Mouse (Mus musculus) layer of hippocampus, adult 8-10 months (tissue): ENCODE measurements around the gene Morf4l2. TPM values are rescaled to one million over a fixed set of nuclear protein-coding genes. Genes with fewer than 3 reads are reported as not detected.
"Not testable (repeated sequence)": the region's sequence is repeated elsewhere in the genome, so short reads cannot be mapped to it uniquely, and the experiment has no call there.

Experiments
- DNase-seq, 2 experiments: peaks; one replicate each; pipeline ENCODE4 v3.0.0; 2022; ENCODE audit warnings: low spot score in 2 of 2
- total RNA-seq, 4 experiments: library from RNA; stranded (reverse); gene quantifications; 2 replicates each; pipeline ENCODE4 v1.2.4; 2022

Morf4l2 gene
- 100 to 1,000 TPM; 325 to 385 (median 347) TPM for total RNA-seq

DNA sequence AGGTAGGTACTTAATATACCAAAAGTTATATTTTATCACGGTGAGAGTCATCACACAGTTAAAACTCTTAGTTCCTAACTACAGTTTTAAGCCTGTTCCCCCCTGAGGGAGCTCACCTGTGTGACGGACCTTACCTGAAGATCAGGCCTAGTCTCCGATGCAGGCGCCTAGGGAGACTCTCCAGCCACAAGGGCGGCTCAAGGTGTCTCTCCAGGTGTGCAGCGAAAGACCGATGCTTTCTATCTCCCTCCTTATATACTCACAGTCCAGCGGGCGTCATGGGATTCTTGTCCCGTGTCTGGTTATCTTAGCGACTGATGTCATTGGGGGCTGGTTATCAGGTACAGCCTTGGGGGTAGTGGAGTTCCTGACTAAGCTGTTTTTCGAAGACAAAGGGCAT, at the start of gene Morf4l2:
Gene Morf4l2 (minus strand): TSS at position 232 of the 400 bp plus-strand sequence.
- DNase-seq = no peak

DNA sequence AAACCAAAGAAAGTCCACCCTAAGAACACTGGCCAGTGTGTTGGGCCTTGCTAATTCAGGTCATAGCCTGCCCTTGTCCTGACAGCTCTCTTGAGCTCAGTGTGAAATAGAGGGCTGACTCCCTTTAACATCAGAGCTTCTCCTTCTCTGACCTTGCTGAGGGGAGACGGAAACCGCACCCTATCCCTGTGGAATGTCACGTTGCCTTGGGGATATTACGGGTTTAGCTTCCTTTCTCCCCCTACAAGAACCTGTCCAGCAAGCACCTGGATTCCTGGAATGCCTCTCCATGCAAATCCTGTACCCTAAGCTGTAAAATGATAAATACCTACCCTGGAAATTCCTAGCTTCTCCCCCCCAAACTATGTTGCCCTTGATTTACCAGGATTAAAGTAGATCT, 46.0 kb upstream of the Morf4l2 start:
- no peak for DNase-seq

DNA sequence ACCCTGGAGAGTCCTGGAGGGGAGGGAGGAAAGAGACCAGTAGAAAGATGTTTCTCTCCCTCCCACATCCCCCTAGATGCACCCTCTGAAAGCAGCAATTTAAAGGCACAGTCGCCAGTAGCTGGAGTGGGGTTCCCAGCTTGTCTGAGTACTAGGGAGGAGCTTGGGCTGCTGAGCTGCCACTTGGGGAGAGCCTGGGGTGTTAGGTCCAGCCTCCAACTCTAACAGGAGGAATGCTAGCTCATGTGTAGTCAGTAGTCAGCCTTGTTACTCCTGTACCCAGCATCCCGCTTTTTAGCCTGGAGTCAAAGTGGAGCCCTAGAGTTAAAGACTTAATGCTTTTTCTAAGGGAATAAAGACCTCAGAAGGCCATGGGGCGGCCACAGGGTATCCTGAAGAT, 36.6 kb upstream of the Morf4l2 start, which contains the start of gene Glra4:
Gene Glra4 (minus strand): TSS at position 101 of the 400 bp plus-strand sequence.
- DNase-seq = no peak

DNA sequence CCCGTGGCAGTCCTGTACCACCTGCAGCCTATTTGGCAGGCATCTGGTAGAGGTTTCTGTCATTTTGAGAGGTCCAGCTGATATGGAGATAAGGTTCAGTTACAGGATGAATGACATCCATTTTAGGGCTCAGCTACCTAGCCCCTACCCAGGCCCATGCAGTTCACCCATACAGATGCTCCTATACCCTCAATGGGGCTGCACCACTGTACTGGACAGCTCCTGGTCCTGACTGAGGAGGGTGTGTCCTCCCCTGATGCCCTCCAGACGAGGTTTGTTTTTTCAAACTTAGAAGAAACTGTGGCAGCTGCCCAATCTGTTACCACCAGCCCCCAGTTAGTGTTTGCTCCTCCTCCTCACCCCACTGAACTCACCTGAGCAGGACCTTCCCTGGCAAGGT, 35.8 kb upstream of the Morf4l2 start:
- no peak for DNase-seq

DNA sequence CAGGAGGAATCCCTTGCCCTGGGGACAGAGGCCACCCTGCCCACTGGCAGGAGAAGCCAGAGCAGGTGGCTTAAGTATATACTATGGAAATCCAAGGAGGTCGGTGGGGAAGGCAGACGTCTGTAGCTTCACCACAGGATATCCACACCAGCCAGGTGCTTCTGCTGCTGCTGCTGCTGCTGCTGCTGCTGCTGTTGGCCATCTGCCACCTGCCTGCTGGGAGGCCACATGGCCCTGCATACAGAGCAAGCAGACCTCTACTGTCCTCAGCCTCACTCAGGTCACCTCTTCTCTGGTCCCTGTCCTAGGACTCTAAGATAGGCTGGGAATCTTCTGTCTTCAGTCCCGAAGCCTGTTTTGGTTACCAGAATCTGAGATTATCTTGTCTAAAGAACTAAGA, 34.6 kb upstream of the Morf4l2 start:
- DNase-seq = no peak

DNA sequence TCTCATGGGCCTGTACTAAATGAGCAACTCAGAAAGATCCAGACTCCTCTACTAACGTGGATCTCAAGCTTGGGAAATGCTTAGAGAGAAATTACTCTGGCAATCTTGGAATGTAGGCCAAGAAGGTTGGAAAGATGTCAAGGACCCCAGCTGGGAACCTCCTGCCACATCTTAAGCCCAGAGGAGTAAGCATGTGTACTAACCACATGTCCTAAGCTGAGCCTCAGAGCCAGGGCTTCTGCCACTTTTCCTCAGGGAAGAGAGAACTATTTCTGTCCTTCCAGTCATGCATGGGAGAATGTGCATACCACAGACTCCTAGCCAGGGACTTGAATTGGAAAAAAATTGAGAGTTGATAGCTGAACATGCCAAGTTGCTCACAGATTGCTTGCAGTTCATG, 29.5 kb upstream of the Morf4l2 start:
- DNase-seq = no peak

DNA sequence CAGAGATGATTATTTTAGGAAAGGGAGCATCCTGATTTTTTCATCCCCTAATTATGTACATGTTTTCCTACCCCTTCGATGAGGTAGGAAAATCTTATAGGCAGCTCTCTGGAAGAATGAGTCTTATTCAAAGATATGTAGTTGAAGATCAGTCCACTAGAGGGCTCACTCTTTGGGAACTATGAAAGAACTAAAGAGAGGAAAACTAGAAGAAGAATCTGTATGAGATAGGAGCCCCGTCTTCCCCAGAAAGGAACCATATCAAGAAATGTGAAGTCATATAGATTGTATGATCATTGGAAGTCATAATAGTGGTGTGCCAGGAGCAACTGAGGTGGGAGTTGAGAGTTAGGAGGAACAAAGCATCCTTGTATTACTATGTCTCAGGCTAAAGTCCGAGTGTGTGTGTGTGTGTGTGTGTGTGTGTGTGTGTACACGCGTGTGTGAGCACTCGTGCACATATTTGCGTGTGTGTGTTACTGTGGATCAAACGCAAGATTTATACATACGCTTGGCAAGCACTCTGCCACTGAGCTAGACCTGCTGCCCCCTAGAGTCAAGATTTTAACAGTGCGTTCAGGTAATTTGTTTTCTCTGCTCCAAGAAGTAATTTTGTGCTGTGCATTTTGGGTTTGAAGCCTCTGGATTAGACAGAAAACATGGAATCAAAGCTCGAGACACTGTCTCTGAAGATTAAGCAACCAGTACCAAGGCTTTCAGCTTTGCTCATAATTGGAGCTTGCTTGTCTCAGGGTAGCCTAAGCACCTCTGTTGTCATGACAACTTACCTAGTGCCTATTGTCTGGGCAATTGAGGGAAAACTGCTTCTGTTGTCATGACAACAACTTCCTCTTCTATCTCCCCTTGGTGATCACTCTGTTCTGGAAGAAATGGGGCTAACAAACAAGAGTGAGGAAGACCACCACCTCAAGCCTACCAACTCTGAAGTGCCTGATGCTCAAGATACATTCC, 17.9 kb upstream of the Morf4l2 start:
- DNase-seq = no peak

DNA sequence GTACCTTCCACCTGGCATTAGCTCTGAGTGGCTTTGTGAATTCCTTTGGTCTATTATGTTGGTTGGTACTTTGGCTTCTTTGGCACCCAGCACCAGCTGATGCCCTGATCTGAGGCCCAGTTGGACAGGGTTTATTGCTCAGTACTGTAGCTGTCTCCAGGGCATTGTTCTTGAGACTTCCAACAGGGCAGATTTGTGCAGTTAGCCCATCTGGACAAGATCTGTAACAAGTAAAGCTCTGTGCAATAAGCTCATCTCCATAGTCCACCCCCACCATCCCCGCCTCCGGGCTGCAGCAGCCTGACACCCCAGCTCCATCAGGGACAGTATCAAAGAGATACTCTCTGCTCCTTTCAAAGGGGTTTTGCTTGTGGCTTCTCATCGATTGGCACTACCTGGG, 12.0 kb upstream of the Morf4l2 start:
- DNase-seq = peak; percentile 35 to 55

DNA sequence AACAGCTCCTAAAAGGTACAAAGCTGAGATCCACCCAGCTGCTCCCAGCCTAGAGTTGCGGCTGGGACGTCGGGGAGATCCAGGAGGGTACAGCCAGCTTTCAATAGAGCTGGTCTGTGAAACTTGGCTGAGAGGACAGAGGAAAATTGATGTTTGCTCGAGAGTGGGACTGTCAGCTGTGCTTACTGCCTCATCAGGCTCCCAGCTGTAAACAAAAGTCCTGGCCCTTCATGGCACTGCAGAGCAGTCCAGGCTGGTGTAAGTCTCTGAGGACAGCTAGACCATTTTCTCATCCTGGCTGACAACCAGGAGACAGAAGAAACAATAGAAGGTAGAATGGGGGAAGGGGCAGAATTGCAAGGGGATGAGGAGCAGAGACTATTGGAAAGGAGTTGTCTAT, 5.8 kb upstream of the Morf4l2 start:
- peak; percentile 11 to 28 for DNase-seq

DNA sequence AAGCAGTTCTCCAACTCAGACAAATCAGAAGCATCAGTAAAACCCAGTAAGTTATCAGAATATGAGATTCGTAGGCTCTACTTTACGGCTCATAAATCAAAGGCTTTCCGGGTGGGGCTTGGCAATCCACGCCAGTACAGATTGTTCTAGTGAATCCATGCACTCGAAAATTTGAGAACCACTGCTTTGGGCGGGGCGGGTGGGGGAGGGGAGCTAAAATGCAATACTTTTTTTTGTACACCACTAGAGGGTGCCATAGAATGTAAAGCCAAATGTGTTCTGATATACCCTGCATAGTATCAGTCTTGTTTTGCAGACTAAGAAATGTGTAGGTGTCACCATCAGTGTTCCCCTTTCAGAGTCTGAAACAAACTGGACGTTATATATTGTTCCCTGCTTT, 1.2 kb upstream of the Morf4l2 start:
- no peak for DNase-seq

DNA sequence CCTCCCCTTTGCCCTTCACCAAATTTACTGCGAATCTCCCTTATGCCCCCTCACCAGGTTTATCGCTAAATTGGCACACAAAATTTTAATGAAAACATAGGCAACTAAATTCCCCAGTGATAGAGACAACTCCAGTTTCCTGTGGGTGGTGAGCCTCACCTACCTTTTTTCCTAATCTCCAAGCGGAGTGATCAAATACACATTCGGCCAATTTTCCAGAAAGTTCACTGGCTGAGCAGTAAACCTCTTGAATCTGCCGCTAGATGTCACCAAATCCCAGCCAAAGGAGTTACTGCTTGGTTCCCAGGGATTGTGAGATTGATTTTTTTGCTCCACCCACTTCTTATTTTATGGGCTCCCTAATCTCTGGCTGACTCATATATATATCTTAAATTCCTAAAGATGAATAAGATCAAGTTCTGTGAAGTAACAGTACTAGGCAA, 808 bp downstream of the Morf4l2 start:
- peak; percentile 17 to 56 for DNase-seq

DNA sequence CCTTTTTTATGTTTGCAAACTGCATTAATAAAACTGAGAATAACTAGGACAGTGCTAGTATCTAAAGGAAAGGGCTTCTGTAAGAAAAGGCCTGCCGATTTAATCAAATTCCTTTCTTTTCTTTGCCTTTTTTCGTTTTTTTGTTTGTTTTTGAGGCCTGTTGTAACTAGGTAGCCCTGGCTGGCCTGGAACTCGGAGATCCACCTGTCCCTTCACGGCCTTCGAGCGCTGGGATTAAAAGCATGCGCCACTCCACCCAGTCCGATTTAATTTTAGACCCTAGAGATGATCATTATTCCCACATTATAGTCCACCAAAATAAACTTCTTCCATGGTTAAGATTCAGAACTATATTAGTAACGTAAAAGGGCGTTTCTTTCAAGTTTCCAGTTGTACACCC, 1.2 kb downstream of the Morf4l2 start:
- DNase-seq = no peak

DNA sequence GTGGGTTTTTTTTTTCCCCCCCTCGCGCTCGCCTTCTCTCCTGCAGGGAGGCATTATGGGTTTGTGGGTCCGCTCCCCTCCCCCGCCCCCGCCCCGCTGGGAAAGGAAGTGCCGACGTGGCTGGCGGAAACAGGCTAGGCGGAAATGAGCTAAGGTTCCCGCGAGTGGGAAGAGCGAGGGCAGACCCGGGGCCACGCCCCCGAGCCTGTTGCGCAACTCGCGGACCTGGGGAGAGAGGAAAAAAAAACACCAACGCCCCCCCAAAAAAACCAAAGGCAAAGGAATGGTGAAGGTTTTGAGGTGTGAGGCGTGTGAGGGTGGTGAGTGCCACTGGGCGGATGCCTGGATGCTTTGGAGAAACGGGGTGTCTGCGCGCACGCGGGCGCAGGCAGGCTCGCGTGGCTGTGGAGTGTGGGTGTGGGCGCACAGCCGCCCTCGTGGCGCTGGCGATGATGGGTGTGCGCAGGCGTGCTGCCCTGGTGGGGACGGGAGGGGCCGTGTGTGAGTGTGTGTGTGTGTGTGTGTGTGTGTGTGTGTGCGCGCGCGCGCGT, 1.8 kb downstream of the Morf4l2 start:
- peak in 1 of 2 experiments; percentile 74 for DNase-seq

DNA sequence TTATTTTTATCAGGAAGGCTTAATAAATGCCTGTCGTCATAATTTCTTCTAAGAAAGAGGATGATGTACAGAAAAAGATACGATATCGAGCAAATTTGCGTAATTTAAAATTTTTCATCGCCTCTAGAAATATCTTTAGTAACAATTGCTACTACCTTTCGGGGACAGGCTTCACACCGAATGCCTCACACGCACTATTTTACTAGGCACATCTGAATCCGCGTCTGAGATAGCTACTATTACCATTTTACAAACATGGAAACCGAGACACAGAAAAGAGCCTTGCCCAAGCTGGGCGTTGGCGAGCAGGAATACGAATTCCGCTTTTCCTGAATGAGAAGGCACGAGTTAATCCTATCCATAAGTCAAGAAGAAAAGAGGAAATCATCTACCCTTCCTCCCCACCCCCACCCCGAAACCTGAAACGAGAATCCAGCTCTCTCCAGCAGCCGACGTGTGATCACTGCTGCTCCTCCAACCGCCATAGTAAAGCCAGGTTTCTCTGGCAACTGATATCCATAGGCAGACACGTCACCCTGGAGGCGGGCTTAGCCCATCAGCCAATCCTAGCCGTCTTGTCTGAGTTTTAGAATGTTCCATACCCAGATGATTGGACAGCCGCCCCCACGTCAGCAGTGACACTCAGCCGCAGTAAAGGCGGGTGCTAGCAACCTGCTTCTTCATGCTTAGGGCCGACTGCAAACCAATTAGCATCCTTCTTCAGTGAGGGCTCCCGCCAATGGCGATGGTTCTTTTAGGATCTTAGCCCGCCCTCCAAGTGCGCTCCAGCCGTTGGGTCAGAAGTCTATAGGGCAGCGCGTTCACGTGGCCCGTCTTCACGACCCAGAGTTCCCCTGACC, 2.5 kb downstream of the Morf4l2 start:
- DNase-seq = peak; percentile 95 to 98

DNA sequence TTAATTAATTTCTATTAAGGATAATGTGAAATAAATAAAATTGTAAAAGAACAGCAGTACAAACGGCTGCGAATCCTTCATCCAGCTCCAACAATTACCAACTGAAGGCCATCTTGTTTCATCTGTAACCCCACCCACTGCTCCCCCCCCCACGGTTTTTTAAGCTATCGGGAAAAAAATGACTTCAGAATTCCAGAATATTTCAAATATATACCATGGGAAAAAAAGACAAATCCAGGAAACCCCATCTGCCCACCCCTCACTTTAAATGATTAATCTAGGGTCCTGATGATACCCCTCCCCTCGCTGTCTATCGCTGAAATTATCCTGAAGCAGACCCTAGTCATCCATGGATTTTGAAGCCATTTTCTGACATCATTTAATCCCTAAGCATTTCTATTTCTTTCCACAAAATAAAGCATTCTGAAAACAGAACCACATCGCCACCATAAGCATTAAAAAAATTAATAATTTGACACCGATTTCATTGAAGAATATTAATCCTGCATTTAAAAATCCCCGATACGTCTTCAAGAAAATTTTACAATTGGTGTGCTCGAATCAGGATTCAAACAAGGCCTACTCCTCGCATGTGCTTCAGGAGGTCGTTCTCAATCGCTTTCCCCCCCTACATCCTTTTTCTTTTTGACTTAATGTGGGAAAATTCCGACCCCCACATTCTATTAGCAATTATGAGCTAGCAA, 3.3 kb downstream of the Morf4l2 start:
- DNase-seq = no peak

DNA sequence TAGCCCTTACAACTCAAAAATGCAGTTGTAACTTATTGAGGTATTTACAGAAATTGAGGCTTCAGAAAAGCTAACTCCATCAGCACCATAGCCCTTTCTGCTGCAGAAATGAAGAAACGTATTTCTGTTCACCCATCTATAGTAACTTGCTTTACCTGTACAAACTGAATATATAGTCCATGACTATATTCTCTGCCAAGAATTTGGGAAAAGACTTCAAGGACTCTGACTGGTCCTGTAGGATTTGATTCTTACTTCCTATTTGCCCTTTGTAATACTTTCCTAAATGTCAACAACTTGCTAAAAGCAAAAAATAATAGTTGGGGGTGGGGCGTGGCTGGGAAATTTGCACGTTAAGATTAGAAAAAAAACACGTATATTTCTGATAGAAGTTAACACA, 11.5 kb downstream of the Morf4l2 start:
- no peak for DNase-seq

DNA sequence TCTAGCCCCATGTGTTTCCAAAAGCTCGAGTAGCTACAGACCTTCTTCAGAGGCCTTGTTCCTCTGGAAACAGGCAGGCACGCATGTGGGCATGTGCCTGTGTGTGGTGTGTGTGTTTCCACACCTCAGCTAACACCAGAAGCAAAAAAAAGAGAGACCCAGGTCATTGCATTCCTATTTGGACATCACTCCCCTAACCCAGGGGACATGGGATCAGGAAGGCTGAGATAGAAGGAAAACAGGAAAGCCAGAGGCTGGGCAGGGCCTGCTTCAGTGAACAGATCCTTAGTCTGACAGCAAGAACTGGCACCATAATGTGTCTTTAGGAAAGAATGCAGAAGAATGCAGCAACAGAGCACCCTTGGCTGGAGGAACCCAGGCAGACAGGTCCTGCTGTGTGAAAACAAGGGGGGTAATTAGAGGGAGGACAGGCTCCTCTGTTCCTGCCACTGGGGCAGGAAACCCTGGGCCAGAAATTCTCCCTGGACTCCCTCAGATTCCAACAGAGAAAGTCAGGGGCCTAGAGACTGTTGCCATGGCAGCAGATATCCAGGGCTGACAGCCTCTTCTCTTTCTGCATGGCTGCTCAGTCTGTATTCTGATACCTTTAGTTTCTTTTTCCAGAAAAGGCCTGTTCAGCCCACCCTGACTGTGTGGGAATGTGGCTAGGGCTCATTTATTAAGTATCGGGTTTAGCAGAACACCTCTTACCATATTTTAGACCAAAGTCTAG, 28.6 kb downstream of the Morf4l2 start:
- not testable (repeated sequence) for DNase-seq

DNA sequence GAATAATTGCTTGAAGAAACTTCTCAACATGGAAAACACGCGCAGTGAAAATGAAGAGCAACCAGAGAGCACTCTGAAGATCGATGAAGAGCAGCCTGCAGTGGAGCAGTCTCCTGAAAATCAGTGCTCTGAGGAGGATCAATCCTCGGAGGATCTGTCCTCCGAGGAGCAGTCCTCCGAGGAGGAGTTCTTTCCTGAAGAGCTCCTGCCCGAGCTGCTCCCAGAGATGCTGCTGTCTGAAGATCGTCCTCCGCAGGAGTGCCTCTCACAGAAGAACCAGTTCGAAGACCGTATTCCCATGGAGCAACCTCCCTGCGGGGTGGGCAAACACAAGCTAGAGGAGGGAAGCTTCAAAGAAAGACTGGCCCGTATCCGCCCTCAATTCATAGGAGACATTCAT, 34.7 kb downstream of the Morf4l2 start:
- DNase-seq = no peak

DNA sequence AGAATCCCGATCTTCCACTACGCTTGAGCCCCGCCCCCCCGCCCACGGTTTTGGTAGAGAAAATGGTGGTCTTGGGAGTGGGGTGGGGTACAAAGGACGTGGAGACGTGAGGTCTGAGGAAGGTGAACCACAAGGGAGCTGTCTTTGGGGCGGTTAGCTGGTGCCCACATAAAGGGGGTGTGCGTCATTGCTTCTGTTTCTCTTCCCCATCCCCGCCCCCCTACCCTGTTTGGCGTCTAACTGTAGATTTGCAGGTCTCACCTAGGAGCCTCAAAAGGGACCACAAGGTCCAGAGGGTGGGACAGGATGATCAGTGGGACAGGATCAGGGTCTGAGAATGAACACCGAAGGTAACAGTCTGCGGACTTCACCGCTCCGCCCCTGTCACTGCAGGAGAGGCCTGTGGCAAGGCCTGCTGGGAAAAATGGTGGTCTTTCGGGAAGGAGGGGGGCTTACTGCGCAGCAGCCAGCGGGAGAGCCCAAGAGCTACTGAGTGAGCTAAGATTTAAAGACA, 35.3 kb downstream of the Morf4l2 start:
- peak in 1 of 2 experiments; percentile 20 for DNase-seq
